Mouse (Mus musculus): ENCODE measurements around the gene Stxbp1.

GRCm38 (mm10) chr2:32767241-32767640 lies 79.8 kb downstream of the Stxbp1 start:
- TF ChIP-seq CTCF (IDR thresholded peaks at IDR 0.05; ENCODE audit: extremely low read depth, insufficient read depth, low read length) (no peak), POLR2A (IDR thresholded peaks at IDR 0.05; ENCODE audit: extremely low read depth, insufficient read depth, low read length) (no peak)
